Mouse (Mus musculus) testis, adult 2 months (tissue): ENCODE data around the gene Gm20388.

Source experiments
- CTCF ChIP-seq: fragments of 200-500 bp; IDR thresholded peaks from 2 replicates; pipeline ENCODE4 v1.5.1; 2012; ENCODE audit warnings: low read depth, mild to moderate bottlenecking, inconsistent platforms, low read length, moderate library complexity; ENCODE audit not compliant: control insufficient read depth, insufficient read depth, insufficient replicate concordance
- POLR2A ChIP-seq: fragments of 200-500 bp; IDR thresholded peaks from 2 replicates; pipeline ENCODE4 v1.6.1; 2012; ENCODE audit warnings: low read depth, mild to moderate bottlenecking, inconsistent platforms, low read length, moderate library complexity; ENCODE audit not compliant: control insufficient read depth

GRCm38 (mm10) chr8:123846509-123846908 is 3935.9 kb downstream of the Gm20388 start:
- TF ChIP-seq CTCF (no peak), POLR2A (no peak)
